Mouse (Mus musculus): ENCODE measurements around the gene Rpl19. TPM values are rescaled to one million over a fixed set of nuclear protein-coding genes. Genes with fewer than 3 reads are reported as not detected.

Gene Rpl19
- total and polyA plus RNA-seq, 3 experiments, result 2,949 to 5,259 (median 3,446) TPM

GRCm38 (mm10) chr11:97998074-97998793, 28.3 kb upstream of the Rpl19 start (continued):
- TF ChIP-seq MXI1 (IDR thresholded peaks at IDR 0.05; ENCODE audit: low read depth, low read length) (0 out of 2 replicates have a peak, but pooled peaks have one; percentile 3), SMC3 (IDR thresholded peaks at IDR 0.05; ENCODE audit: low read depth, low read length) (no peak), SIN3A (IDR thresholded peaks at IDR 0.05; ENCODE audit: low read length) (no peak; the same call in 1 of the 2 replicates), ZC3H11A (IDR thresholded peaks at IDR 0.05; ENCODE audit: low read depth, low read length) (no peak), JUN (IDR thresholded peaks at IDR 0.05; ENCODE audit: insufficient read depth, low read depth, low read length) (no peak), E2F4 (IDR thresholded peaks at IDR 0.05; ENCODE audit: insufficient replicate concordance, low read depth, low read length) (no peak), NRF1 (IDR thresholded peaks at IDR 0.05; ENCODE audit: low read depth, low read length) (no peak; the same call in 1 of the 2 replicates), KAT2A (IDR thresholded peaks at IDR 0.05; ENCODE audit: insufficient replicate concordance, low read length) (0 out of 2 replicates have a peak, but pooled peaks have one; percentile 24)

GRCm38 (mm10) chr11:97998898-97999608, 27.5 kb upstream of the Rpl19 start:
- H3K4me1 ChIP-seq (ENCODE audit: control insufficient read depth in 1 of 2, insufficient read depth in 2 of 2), result peaks cover 42 to 85% of the 10 kb centered on the region in 2 experiments
- TF ChIP-seq NRF1 (IDR thresholded peaks at IDR 0.05; ENCODE audit: low read depth, low read length), result 0 out of 2 replicates have a peak, but pooled peaks have one; percentile 36
- peak; percentile 19 for TF ChIP-seq SMC3 (IDR thresholded peaks at IDR 0.05; ENCODE audit: low read depth, low read length)
- TF ChIP-seq ELF1 (IDR thresholded peaks at IDR 0.05; ENCODE audit: low read depth, low read length), result no peak
- TF ChIP-seq RCOR1 (conservative IDR thresholded peaks at IDR 0.05; ENCODE audit: low read depth, low read length), result no peak
- peak; percentile 93 for TF ChIP-seq ZNF384 (IDR thresholded peaks at IDR 0.05; ENCODE audit: low read depth, low read length)
- no peak for TF ChIP-seq ZC3H11A (IDR thresholded peaks at IDR 0.05; ENCODE audit: low read depth, low read length)
- TF ChIP-seq HCFC1 (IDR thresholded peaks at IDR 0.05; ENCODE audit: low read depth, low read length), result no peak
- peak; percentile 63; the same call in 1 of the 2 replicates for TF ChIP-seq MYC (IDR thresholded peaks at IDR 0.05; ENCODE audit: low read depth, low read length)
- peak; percentile 54 for TF ChIP-seq MXI1 (IDR thresholded peaks at IDR 0.05; ENCODE audit: low read depth, low read length)
- no peak for TF ChIP-seq ZKSCAN1 (IDR thresholded peaks at IDR 0.05; ENCODE audit: borderline replicate concordance, low read depth, low read length)
- no peak; a peak in 1 of 4 replicates for TF ChIP-seq CTCF (conservative IDR thresholded peaks at IDR 0.05 in 1 of 2, IDR thresholded peaks at IDR 0.05 in 1 of 2; ENCODE audit: low read depth in 2 of 2, low read length in 2 of 2)
- peak; percentile 80 for TF ChIP-seq TCF12 (IDR thresholded peaks at IDR 0.05; ENCODE audit: low read depth, low read length)
- peak; percentile 99 for TF ChIP-seq ETS1 (conservative IDR thresholded peaks at IDR 0.05; ENCODE audit: low read depth, low read length)
- no peak for TF ChIP-seq PAX5 (IDR thresholded peaks at IDR 0.05; ENCODE audit: low read length)
- TF ChIP-seq CHD2 (IDR thresholded peaks at IDR 0.05; ENCODE audit: low read length), result no peak
- no peak for TF ChIP-seq CHD1 (IDR thresholded peaks at IDR 0.05; ENCODE audit: low read depth, low read length)
- TF ChIP-seq ZMIZ1 (IDR thresholded peaks at IDR 0.05; ENCODE audit: low read depth, low read length), result no peak
- TF ChIP-seq E2F4 (IDR thresholded peaks at IDR 0.05; ENCODE audit: insufficient replicate concordance, low read depth, low read length), result no peak
- TF ChIP-seq GABPA (IDR thresholded peaks at IDR 0.05; ENCODE audit: insufficient replicate concordance, low read depth, low read length), result no peak
- TF ChIP-seq USF2 (conservative IDR thresholded peaks at IDR 0.05; ENCODE audit: low read depth, low read length), result peak; percentile 71
- TF ChIP-seq MEF2A (IDR thresholded peaks at IDR 0.05; ENCODE audit: borderline replicate concordance, low read depth, low read length), result peak; percentile 72
- no peak for TF ChIP-seq IRF4 (IDR thresholded peaks at IDR 0.05; ENCODE audit: low read depth, low read length)
- no peak for TF ChIP-seq UBTF (IDR thresholded peaks at IDR 0.05; ENCODE audit: low read depth, low read length)
- TF ChIP-seq TBP (conservative IDR thresholded peaks at IDR 0.05; ENCODE audit: low read depth, low read length), result no peak; the same call in 1 of the 2 replicates
- TF ChIP-seq POLR2A (IDR thresholded peaks at IDR 0.05; ENCODE audit: low read depth, low read length), result peak; percentile 35; the same call in 1 of the 2 replicates
- no peak for TF ChIP-seq NELFE (IDR thresholded peaks at IDR 0.05; ENCODE audit: low read depth, low read length)
- peak; percentile 99 for TF ChIP-seq BHLHE40 (IDR thresholded peaks at IDR 0.05; ENCODE audit: low read depth, low read length)
- TF ChIP-seq EP300 (IDR thresholded peaks at IDR 0.05; ENCODE audit: low read length), result peak; percentile 77
- TF ChIP-seq MAZ (IDR thresholded peaks at IDR 0.05; ENCODE audit: low read depth, low read length), result no peak
- TF ChIP-seq MAFK (IDR thresholded peaks at IDR 0.05; ENCODE audit: insufficient replicate concordance, low read length), result no peak

More at GRCm38 (mm10) chr11:97998898-97999608, 27.5 kb upstream of the Rpl19 start:
- H3K79me2 ChIP-seq (replicated peaks; ENCODE audit: control insufficient read depth, extremely low read depth, insufficient read depth, poor library complexity, severe bottlenecking), result no peaks in the 10 kb centered on the region
- no peaks in the 10 kb centered on the region for H3K27me3 ChIP-seq (replicated peaks)
- dilution Hi-C loops (cut with MboI; ENCODE audit: extremely low pct_ligation_motif_present, extremely low pct_unique_long_range_greater_than_20kb, low sequenced_read_pairs) (no loop called here), in situ Hi-C loops (cut with MboI; ENCODE audit: low pct_ligation_motif_present, low pct_unique_long_range_greater_than_20kb, low sequenced_read_pairs) (no loop called here)
- H3K4me2 ChIP-seq (ENCODE audit: insufficient read depth, low read depth, poor library complexity, severe bottlenecking), result peak overlapping the region; percentile 69
- no peaks in the 10 kb centered on the region for H3K9me3 ChIP-seq (replicated peaks; ENCODE audit: low read length)
- peak; percentile 98 for DNase-seq (ENCODE audit: extremely low read depth)
- H3K27ac ChIP-seq (ENCODE audit: insufficient read depth, low read depth), result peak overlapping the region; percentile 88
- peak overlapping the region in 1 of 3 experiments; percentile 23 for H3K4me3 ChIP-seq (replicated peaks in 1 of 3; ENCODE audit: low read depth in 2 of 3, low read length in 2 of 3, poor library complexity in 1 of 3)
- H3K9ac ChIP-seq (ENCODE audit: insufficient read depth, low read depth), result peak overlapping the region; percentile 23
- no peaks in the 10 kb centered on the region for H3K36me3 ChIP-seq (replicated peaks in 1 of 2; ENCODE audit: control insufficient read depth in 1 of 2, insufficient read depth in 1 of 2, low read length in 1 of 2)

All from CH12.LX (cell line).